Mouse (Mus musculus) E14TG2a.4 (cell line): Measurements from ENCODE around the gene Zfc3h1.

Source experiments
- CTCF ChIP-seq: conservative IDR thresholded peaks from 2 replicates; pipeline ENCODE4 v1.5.1; 2014; ENCODE audit warnings: low read length
- NANOG ChIP-seq: IDR thresholded peaks from 2 replicates; pipeline ENCODE4 v1.6.1; 2014; ENCODE audit warnings: borderline replicate concordance, low read length, mixed read lengths

- TF ChIP-seq CTCF (no peak), NANOG (no peak)
These were observed 35.7 kb upstream of the Zfc3h1 start for GRCm38 (mm10) chr10:115349029-115349428.
